Mouse (Mus musculus) frontal cortex, postnatal 14 days (tissue): ENCODE data around the gene Llcfc1.

Experiments
- DNase-seq, 2 experiments: peaks; one replicate each; pipeline ENCODE4 v3.0.0; 2022; ENCODE audit warnings: low spot score in 2 of 2

Llcfc1 gene

GRCm38 (mm10) chr6:41684131-41684530 is at the start of gene Llcfc1:
Gene Llcfc1, plus strand, starts transcription at chr6:41684431.
- DNase-seq = no peak

- no peak for DNase-seq
These were observed 49.0 kb upstream of the Llcfc1 start for GRCm38 (mm10) chr6:41635211-41635610.

GRCm38 (mm10) chr6:41636178-41636577 is 48.1 kb upstream of the Llcfc1 start, which contains the start of gene Trpv6:
Gene Trpv6, minus strand, starts transcription at chr6:41636405.
- no peak for DNase-seq

GRCm38 (mm10) chr6:41637393-41637792 is 46.8 kb upstream of the Llcfc1 start:
- no peak for DNase-seq

GRCm38 (mm10) chr6:41637927-41638506 is 46.2 kb upstream of the Llcfc1 start:
- DNase-seq = no peak

GRCm38 (mm10) chr6:41640449-41640848 is 43.8 kb upstream of the Llcfc1 start:
- no peak for DNase-seq

GRCm38 (mm10) chr6:41641173-41641866 is 42.9 kb upstream of the Llcfc1 start:
- DNase-seq = no peak

GRCm38 (mm10) chr6:41642765-41643164 is 41.5 kb upstream of the Llcfc1 start:
- no peak for DNase-seq

GRCm38 (mm10) chr6:41643227-41643626 is 41.0 kb upstream of the Llcfc1 start:
- no peak for DNase-seq

GRCm38 (mm10) chr6:41646220-41646619 is 38.0 kb upstream of the Llcfc1 start:
- DNase-seq = no peak

- no peak for DNase-seq
These were observed 37.6 kb upstream of the Llcfc1 start for GRCm38 (mm10) chr6:41646672-41647071.

- DNase-seq = no peak
These were observed 31.1 kb upstream of the Llcfc1 start for GRCm38 (mm10) chr6:41653173-41653572.

- no peak for DNase-seq
These were observed 29.6 kb upstream of the Llcfc1 start for GRCm38 (mm10) chr6:41654648-41655047.

GRCm38 (mm10) chr6:41658487-41658886 is 25.7 kb upstream of the Llcfc1 start:
- no peak for DNase-seq

- DNase-seq = no peak
These were observed 21.9 kb upstream of the Llcfc1 start for GRCm38 (mm10) chr6:41662320-41662719.

GRCm38 (mm10) chr6:41676530-41676929 is 7.7 kb upstream of the Llcfc1 start:
- DNase-seq = no peak

- no peak for DNase-seq
These were observed 3.6 kb upstream of the Llcfc1 start, which contains the start of gene Trpv5 for GRCm38 (mm10) chr6:41680669-41681068. Gene Trpv5, minus strand, starts transcription at chr6:41680769.

- no peak for DNase-seq
These were observed 2.6 kb upstream of the Llcfc1 start for GRCm38 (mm10) chr6:41681656-41682055.

- DNase-seq = no peak
These were observed 680 bp downstream of the Llcfc1 start for GRCm38 (mm10) chr6:41684911-41685310.

GRCm38 (mm10) chr6:41685596-41685995 is 1.4 kb downstream of the Llcfc1 start:
- no peak for DNase-seq

GRCm38 (mm10) chr6:41692200-41692599 is 8.0 kb downstream of the Llcfc1 start:
- no peak for DNase-seq

GRCm38 (mm10) chr6:41694407-41694806 is 10.2 kb downstream of the Llcfc1 start:
- DNase-seq = no peak

GRCm38 (mm10) chr6:41701245-41701644 is 17.0 kb downstream of the Llcfc1 start:
- DNase-seq = no peak
